Mouse (Mus musculus) left cerebral cortex, postnatal 10 days (tissue): ENCODE measurements at regions not wholly inside any gene's neighbourhood (a gene's known extent, or its start where the extent isn't known, plus 50 kb on each side); places are given as distances from the start of the nearest gene placed in this dataset.

Source experiments
- DNase-seq, 2 experiments: peaks; one replicate each; pipeline ENCODE4 v3.0.0; 2021 to 2022; ENCODE audit warnings: low spot score in 2 of 2, mixed read lengths in 1 of 2; ENCODE audit errors: extremely low spot score in 1 of 2
- intact Hi-C: fragments of 180-260 bp; cut with DNase I; formaldehyde crosslinking; loops from one replicate; pipeline ENCODE4 v1.15.1; 2025

GRCm38 (mm10) chr11:8148485-8148825 lies 515.9 kb downstream of the Tns3 start:
- no peak for DNase-seq
- intact Hi-C loops: no loop called here

- intact Hi-C loops: no loop called here
- DNase-seq: no peak
Measured at GRCm38 (mm10) chr11:8147790-8148484, 516.4 kb downstream of the Tns3 start.

GRCm38 (mm10) chr11:8137366-8137765 lies 527.0 kb downstream of the Tns3 start:
- DNase-seq: peak in 1 of 2 experiments; percentile 16
- intact Hi-C loops: loop anchor here (10.0 kb wide), 1 partner anchor 923 kb away; the partner anchor contains the start of gene Igfbp3

- intact Hi-C loops: loop anchor here (10.0 kb wide), 1 partner anchor 922 kb away; the partner anchor contains the start of gene Igfbp3
- DNase-seq: no peak
Measured at GRCm38 (mm10) chr11:8136666-8137065, 527.7 kb downstream of the Tns3 start.

- no peak for DNase-seq
- intact Hi-C loops: no loop called here
Measured at GRCm38 (mm10) chr11:8109286-8109685, 555.0 kb downstream of the Tns3 start.

GRCm38 (mm10) chr11:8101091-8101490 lies 563.2 kb downstream of the Tns3 start:
- intact Hi-C loops: no loop called here
- no peak for DNase-seq

- intact Hi-C loops: no loop called here
- no peak for DNase-seq
Measured at GRCm38 (mm10) chr11:8084328-8084727, 580.0 kb downstream of the Tns3 start.

GRCm38 (mm10) chr11:8082811-8083210 lies 581.5 kb downstream of the Tns3 start:
- DNase-seq: no peak
- intact Hi-C loops: no loop called here

GRCm38 (mm10) chr11:8073321-8073720 lies 591.0 kb downstream of the Tns3 start:
- no peak for DNase-seq
- intact Hi-C loops: no loop called here

GRCm38 (mm10) chr11:8068873-8069272 lies 595.5 kb downstream of the Tns3 start:
- intact Hi-C loops: no loop called here
- DNase-seq: no peak

- intact Hi-C loops: no loop called here
- DNase-seq: no peak
Measured at GRCm38 (mm10) chr11:8067330-8067729, 597.0 kb downstream of the Tns3 start.

GRCm38 (mm10) chr11:8065811-8066210 lies 598.5 kb downstream of the Tns3 start:
- no peak for DNase-seq
- intact Hi-C loops: no loop called here

- DNase-seq: no peak
- intact Hi-C loops: no loop called here
Measured at GRCm38 (mm10) chr11:8065086-8065485, 599.2 kb downstream of the Tns3 start.

GRCm38 (mm10) chr11:8061989-8062388 lies 602.3 kb downstream of the Tns3 start:
- DNase-seq: no peak
- intact Hi-C loops: no loop called here

GRCm38 (mm10) chr11:8061573-8061972 lies 602.8 kb downstream of the Tns3 start:
- DNase-seq: no peak
- intact Hi-C loops: no loop called here

GRCm38 (mm10) chr11:8051499-8051898 lies 612.8 kb downstream of the Tns3 start:
- intact Hi-C loops: no loop called here

GRCm38 (mm10) chr11:8045086-8045485 lies 619.2 kb downstream of the Tns3 start:
- intact Hi-C loops: no loop called here
- DNase-seq: no peak

More at GRCm38 (mm10) chr11:8051499-8051898, 612.8 kb downstream of the Tns3 start:
- DNase-seq: no peak

GRCm38 (mm10) chr11:8030119-8030518 lies 634.2 kb downstream of the Tns3 start:
- intact Hi-C loops: no loop called here

GRCm38 (mm10) chr11:8007801-8008200 lies 656.5 kb downstream of the Tns3 start:
- intact Hi-C loops: no loop called here
- peak in 1 of 2 experiments; percentile 17 for DNase-seq

More at GRCm38 (mm10) chr11:8030119-8030518, 634.2 kb downstream of the Tns3 start:
- no peak for DNase-seq

- intact Hi-C loops: no loop called here
- DNase-seq: no peak
Measured at GRCm38 (mm10) chr11:7981031-7981430, 683.3 kb downstream of the Tns3 start.

GRCm38 (mm10) chr11:7975845-7976244 lies 688.5 kb downstream of the Tns3 start:
- no peak for DNase-seq
- intact Hi-C loops: no loop called here
